Mouse (Mus musculus): ENCODE measurements around the gene Peak1.

- TF ChIP-seq CTCF (IDR thresholded peaks at IDR 0.05; ENCODE audit: extremely low read depth, insufficient read length, insufficient replicate concordance, low read depth, low read length), result no peak
- TF ChIP-seq POLR2A (IDR thresholded peaks at IDR 0.05; ENCODE audit: low read depth, low read length), result no peak
These were observed 237.6 kb downstream of the Peak1 start for GRCm38 (mm10) chr9:56180118-56180781.

All from small intestine, adult 2 months (tissue).